Mouse (Mus musculus): ENCODE measurements around the gene Kl. TPM values are rescaled to one million over a fixed set of nuclear protein-coding genes. Genes with fewer than 3 reads are reported as not detected.

The Kl gene
- total and polyA plus RNA-seq, 3 experiments: not detected

GRCm38 (mm10) chr5:150996586-150996985 lies 44.2 kb downstream of the Kl start:
- dilution Hi-C loops (cut with MboI; ENCODE audit: extremely low pct_ligation_motif_present, extremely low pct_unique_long_range_greater_than_20kb, low sequenced_read_pairs) (no loop called here), in situ Hi-C loops (cut with MboI; ENCODE audit: low pct_ligation_motif_present, low pct_unique_long_range_greater_than_20kb, low sequenced_read_pairs) (no loop called here)
- no peak overlapping the region for H3K4me2 ChIP-seq (ENCODE audit: insufficient read depth, low read depth, poor library complexity, severe bottlenecking)
- no peak overlapping the region for H3K27ac ChIP-seq (ENCODE audit: insufficient read depth, low read depth)
- H3K4me3 ChIP-seq (replicated peaks in 1 of 3; ENCODE audit: low read depth in 2 of 3, low read length in 2 of 3, poor library complexity in 1 of 3): no peak overlapping the region
- no peak overlapping the region for H3K9ac ChIP-seq (ENCODE audit: insufficient read depth, low read depth)
- no peaks in the 10 kb centered on the region for H3K79me2 ChIP-seq (replicated peaks; ENCODE audit: control insufficient read depth, extremely low read depth, insufficient read depth, poor library complexity, severe bottlenecking)
- H3K4me1 ChIP-seq (ENCODE audit: control insufficient read depth in 1 of 2, insufficient read depth in 2 of 2): 0 out of 4 replicates have a peak, but pooled peaks cover 0 to 3% of the 10 kb centered on the region in 2 experiments
- no peaks in the 10 kb centered on the region for H3K36me3 ChIP-seq (replicated peaks in 1 of 2; ENCODE audit: control insufficient read depth in 1 of 2, insufficient read depth in 1 of 2, low read length in 1 of 2)
- no peak for TF ChIP-seq IRF4 (IDR thresholded peaks at IDR 0.05; ENCODE audit: low read depth, low read length)
- TF ChIP-seq MAFK (IDR thresholded peaks at IDR 0.05; ENCODE audit: insufficient replicate concordance, low read length): no peak
- no peak for TF ChIP-seq SIN3A (IDR thresholded peaks at IDR 0.05; ENCODE audit: low read length)
- TF ChIP-seq RCOR1 (conservative IDR thresholded peaks at IDR 0.05; ENCODE audit: low read depth, low read length): no peak
- TF ChIP-seq KAT2A (IDR thresholded peaks at IDR 0.05; ENCODE audit: insufficient replicate concordance, low read length): no peak
- no peak for TF ChIP-seq RAD21 (IDR thresholded peaks at IDR 0.05; ENCODE audit: low read depth, low read length)
- TF ChIP-seq BHLHE40 (IDR thresholded peaks at IDR 0.05; ENCODE audit: low read depth, low read length): no peak
- TF ChIP-seq POLR2AphosphoS2 (IDR thresholded peaks at IDR 0.05; ENCODE audit: low read depth, low read length): no peak
- no peak for TF ChIP-seq TCF12 (IDR thresholded peaks at IDR 0.05; ENCODE audit: low read depth, low read length)
- no peak for TF ChIP-seq PAX5 (IDR thresholded peaks at IDR 0.05; ENCODE audit: low read length)
- no peak for TF ChIP-seq E2F4 (IDR thresholded peaks at IDR 0.05; ENCODE audit: insufficient replicate concordance, low read depth, low read length)
- no peak for TF ChIP-seq MEF2A (IDR thresholded peaks at IDR 0.05; ENCODE audit: borderline replicate concordance, low read depth, low read length)
- TF ChIP-seq CTCF (conservative IDR thresholded peaks at IDR 0.05 in 1 of 2, IDR thresholded peaks at IDR 0.05 in 1 of 2; ENCODE audit: low read depth in 2 of 2, low read length in 2 of 2): no peak
- H3K27me3 ChIP-seq (replicated peaks): no peaks in the 10 kb centered on the region
- H3K9me3 ChIP-seq (replicated peaks; ENCODE audit: low read length): no peaks in the 10 kb centered on the region
- DNase-seq (ENCODE audit: extremely low read depth): no peak

- TF ChIP-seq MAFK (IDR thresholded peaks at IDR 0.05; ENCODE audit: insufficient replicate concordance, low read length) (no peak), JUND (conservative IDR thresholded peaks at IDR 0.05; ENCODE audit: low read depth, low read length) (no peak), MAX (IDR thresholded peaks at IDR 0.05; ENCODE audit: low read length) (no peak), TCF12 (IDR thresholded peaks at IDR 0.05; ENCODE audit: low read depth, low read length) (no peak), ZC3H11A (IDR thresholded peaks at IDR 0.05; ENCODE audit: low read depth, low read length) (no peak)
- H3K9me3 ChIP-seq (replicated peaks; ENCODE audit: low read length): no peaks in the 10 kb centered on the region
- no peak overlapping the region for H3K9ac ChIP-seq (ENCODE audit: insufficient read depth, low read depth)
- dilution Hi-C loops (cut with MboI; ENCODE audit: extremely low pct_ligation_motif_present, extremely low pct_unique_long_range_greater_than_20kb, low sequenced_read_pairs) (no loop called here), in situ Hi-C loops (cut with MboI; ENCODE audit: low pct_ligation_motif_present, low pct_unique_long_range_greater_than_20kb, low sequenced_read_pairs) (no loop called here)
- H3K27ac ChIP-seq (ENCODE audit: insufficient read depth, low read depth): no peak overlapping the region
- DNase-seq (ENCODE audit: extremely low read depth): no peak
- no peaks in the 10 kb centered on the region for H3K36me3 ChIP-seq (replicated peaks in 1 of 2; ENCODE audit: control insufficient read depth in 1 of 2, insufficient read depth in 1 of 2, low read length in 1 of 2)
- H3K4me2 ChIP-seq (ENCODE audit: insufficient read depth, low read depth, poor library complexity, severe bottlenecking): no peak overlapping the region
- no peaks in the 10 kb centered on the region for H3K27me3 ChIP-seq (replicated peaks)
- no peak overlapping the region for H3K4me3 ChIP-seq (replicated peaks in 1 of 3; ENCODE audit: low read depth in 2 of 3, low read length in 2 of 3, poor library complexity in 1 of 3)
- H3K79me2 ChIP-seq (replicated peaks; ENCODE audit: control insufficient read depth, extremely low read depth, insufficient read depth, poor library complexity, severe bottlenecking): no peaks in the 10 kb centered on the region
- H3K4me1 ChIP-seq (ENCODE audit: control insufficient read depth in 1 of 2, insufficient read depth in 2 of 2): peaks cover 3 to 5% of the 10 kb centered on the region in 2 experiments; a peak in 2 of 4 replicates
Measured at GRCm38 (mm10) chr5:151001111-151001510, 48.7 kb downstream of the Kl start.
